In genomic region chr7:100181176-100181575, GRCm38 (mm10) we compare ENCODE assay signal across 28 mouse cellular contexts. TPM values are rescaled to one million over a fixed set of nuclear protein-coding genes. Genes with fewer than 3 reads are reported as not detected.
A peak's percentile ranks its signal among the peaks of the same experiment; 100 is the strongest.
DNase-seq lines count a peak whose midpoint lies in the region; ATAC-seq and TF ChIP-seq lines count a peak whose summit lies in the region.
"Had no signal": no experiment of that assay in that cellular context is flagged by ENCODE, and none has a peak within 500 bp of the region (broad histone marks: within the 10 kb centered on the region; RNA-seq: fewer than 3 reads in every experiment).

No protein-coding gene starts in this region.

- DNase-seq in heart, adult 11 months = peak; percentile 86
- DNase-seq in heart, adult 8-10 months (ENCODE audit: low spot score) = no peak
- no peak for DNase-seq in MEL (ENCODE audit: low read depth, low spot score)
- no peak for DNase-seq in gastrocnemius, adult 8-10 months (ENCODE audit: low spot score in 2 of 2)
- DNase-seq in adrenal gland, postnatal 36 days = no peak
- DNase-seq: adrenal gland, postnatal 10 days; cerebellum, adult 11 months; cerebellum, adult 2 months; cerebellum, postnatal 10 days; cerebellum, postnatal 36 days; embryo, embryonic 11 days; gastrocnemius, postnatal 14 days; heart, adult 18-20 months; heart, postnatal 14 days; heart, postnatal 4 days had no signal

- TF ChIP-seq CTCF in MEL (IDR thresholded peaks at IDR 0.05 in 2 of 3, conservative IDR thresholded peaks at IDR 0.05 in 1 of 3; ENCODE audit: control insufficient read depth in 1 of 3, insufficient read depth in 1 of 3, low read depth in 2 of 3, low read length in 3 of 3, poor library complexity in 1 of 3, severe bottlenecking in 1 of 3) = no peak

- no peak for TF ChIP-seq RAD21 in MEL (IDR thresholded peaks at IDR 0.05; ENCODE audit: low read depth, low read length)

- no peaks in the 10 kb centered on the region for H3K27me3 ChIP-seq in MEL (ENCODE audit: control insufficient read depth in 1 of 2, insufficient read depth in 2 of 2, low read length in 2 of 2)
- no peaks in the 10 kb centered on the region; the same call in 1 of the 2 replicates for H3K27me3 ChIP-seq in intestine, embryonic 16.5 days (replicated peaks; ENCODE audit: control insufficient read depth, insufficient read depth, low read length)

- no peak for TF ChIP-seq EP300 in MEL (IDR thresholded peaks at IDR 0.05; ENCODE audit: low read depth in 1 of 2, low read length in 2 of 2)

- H3K9me3 ChIP-seq in MEL (replicated peaks; ENCODE audit: insufficient read depth, low read length) = no peaks in the 10 kb centered on the region
- H3K9me3 ChIP-seq in intestine, embryonic 16.5 days (ENCODE audit: control insufficient read depth, low read length) = no peaks in the 10 kb centered on the region
- H3K9me3 ChIP-seq: embryonic facial prominence, embryonic 10.5 days; embryonic facial prominence, embryonic 13.5 days; forebrain, embryonic 10.5 days; forebrain, embryonic 13.5 days; heart, embryonic 10.5 days; heart, embryonic 13.5 days had no signal

- H3K9ac ChIP-seq in MEL (ENCODE audit: control insufficient read depth, low read depth, low read length, poor library complexity, severe bottlenecking) = no peak overlapping the region
- no peak overlapping the region for H3K9ac ChIP-seq in intestine, embryonic 16.5 days (ENCODE audit: low read depth, low read length)
- H3K9ac ChIP-seq: embryonic facial prominence, embryonic 13.5 days; forebrain, embryonic 13.5 days; heart, embryonic 13.5 days; hindbrain, embryonic 14.5 days had no signal

- peaks cover 0 to 49% of the 10 kb centered on the region in 2 experiments; a peak in 2 of 4 replicates for H3K36me3 ChIP-seq in MEL (ENCODE audit: control insufficient read depth in 1 of 2, insufficient read depth in 2 of 2, low read length in 2 of 2)
- no peaks in the 10 kb centered on the region for H3K36me3 ChIP-seq in intestine, embryonic 16.5 days (ENCODE audit: control insufficient read depth, insufficient read depth, low read length)
- H3K36me3 ChIP-seq: embryonic facial prominence, embryonic 10.5 days; embryonic facial prominence, embryonic 13.5 days; forebrain, embryonic 10.5 days; heart, embryonic 10.5 days; heart, embryonic 13.5 days had no signal

- H3K27ac ChIP-seq in MEL (ENCODE audit: control insufficient read depth, low read depth, low read length) = no peak overlapping the region
- H3K27ac ChIP-seq in intestine, embryonic 16.5 days (ENCODE audit: low read length) = peak overlapping the region; percentile 60; the same call in 1 of the 2 replicates
- H3K27ac ChIP-seq: embryonic facial prominence, embryonic 10.5 days; embryonic facial prominence, embryonic 13.5 days; forebrain, embryonic 10.5 days; forebrain, embryonic 13.5 days; heart, embryonic 10.5 days; heart, embryonic 13.5 days; hindbrain, embryonic 14.5 days; hindbrain, postnatal 0 days had no signal

- no peaks in the 10 kb centered on the region for H3K79me2 ChIP-seq in MEL (ENCODE audit: control insufficient read depth, insufficient read depth, low read length, poor library complexity)

- 82% methylated on average over 2 of the region's 2 CpGs for WGBS in intestine, embryonic 16.5 days

- H3K4me3 ChIP-seq in MEL (ENCODE audit: control insufficient read depth in 1 of 2, insufficient read depth in 1 of 2, low read depth in 2 of 2, low read length in 2 of 2) = no peak overlapping the region
- H3K4me3 ChIP-seq in intestine, embryonic 16.5 days (ENCODE audit: low read length) = no peak overlapping the region
- H3K4me3 ChIP-seq: embryonic facial prominence, embryonic 13.5 days; forebrain, embryonic 10.5 days; forebrain, embryonic 13.5 days; heart, embryonic 10.5 days; heart, embryonic 13.5 days had no signal

- TF ChIP-seq POLR2A in MEL (IDR thresholded peaks at IDR 0.05; ENCODE audit: control insufficient read depth in 1 of 2, insufficient read depth in 1 of 2, low read depth in 1 of 2, low read length in 2 of 2, poor library complexity in 1 of 2) = no peak

- no peak for ATAC-seq in intestine, embryonic 16.5 days
- ATAC-seq: forebrain, embryonic 13.5 days; forebrain, embryonic 16.5 days; hindbrain, postnatal 0 days; inflammation-experienced regulatory T-cells, adult 6 months; Patski had no signal

- peaks cover 24 to 59% of the 10 kb centered on the region in 2 experiments for H3K4me1 ChIP-seq in MEL (ENCODE audit: control insufficient read depth in 1 of 2, insufficient read depth in 2 of 2, low read length in 2 of 2)
- H3K4me1 ChIP-seq in intestine, embryonic 16.5 days (ENCODE audit: control insufficient read depth, insufficient read depth, low read length) = peaks cover 13% of the 10 kb centered on the region

- H3K4me2 ChIP-seq in intestine, embryonic 16.5 days (ENCODE audit: low read depth, low read length) = peak overlapping the region; percentile 65
- H3K4me2 ChIP-seq: embryonic facial prominence, embryonic 13.5 days; forebrain, embryonic 13.5 days; heart, embryonic 13.5 days; hindbrain, embryonic 14.5 days had no signal

TF ChIP-seq in MEL, 35 proteins besides CTCF, POLR2A, EP300 and RAD21:
- TF ChIP-seq MEF2A (IDR thresholded peaks at IDR 0.05; ENCODE audit: extremely low read depth, insufficient replicate concordance, low read depth, low read length, poor library complexity, severe bottlenecking) (no peak), GATA1 (IDR thresholded peaks at IDR 0.05; ENCODE audit: low read depth, low read length) (peak; percentile 38; the same call in 1 of the 2 replicates)

RNA-seq across cellular contexts. Expression of gene Kcne3, which starts 4.9 kb away (rescaled TPM):
- total RNA-seq in heart, adult 8-10 months (2022) = 1 to 10 TPM in 1 of 4 experiments, under 1 TPM in 3; 0.28 to 1.5 (median 0.66) TPM
- total RNA-seq in MEL (2012; rRNA removed) = 3.8 and 6.7 TPM in 2 replicates
- polyA plus RNA-seq in MEL (2012; ENCODE audit: insufficient read depth in 1 of 2, insufficient read length in 2 of 2, low read depth in 1 of 2, low replicate concordance in 2 of 2, missing spikeins in 1 of 2) = 1 to 10 TPM in 1 of 2 experiments, not detected in 1; 4.9 TPM
- polyA plus RNA-seq in intestine, embryonic 16.5 days (2015; fragmentation: Nextera tagmentation; extraction: Ambion mirVana) = 57.7 and 66.6 TPM in 2 replicates
- total RNA-seq in gastrocnemius, adult 8-10 months (2022) = 1 to 10 TPM in 1 of 4 experiments, under 1 TPM in 2, not detected in 1; 0.29 to 1.0 (median 0.89) TPM
- 1 to 10 TPM in 1 of 2 experiments, under 1 TPM in 1; 0.99 to 1.5 TPM for total RNA-seq in adrenal gland, postnatal 36 days (2021)
- total RNA-seq: ES-E14; hindbrain, postnatal 0 days had no signal
- polyA plus RNA-seq: cerebellum, adult 2 months; inflammation-experienced regulatory T-cells, adult 6 months; Patski had no signal

RNA-seq across cellular contexts. Expression of gene Lipt2, which starts 22.1 kb away (rescaled TPM):
- 1 to 10 TPM; 4.4 to 6.3 (median 5.4) TPM for total RNA-seq in heart, adult 8-10 months (2022)
- total RNA-seq in MEL (2012; rRNA removed) = 6.3 and 8.1 TPM in 2 replicates
- polyA plus RNA-seq in MEL (2012; ENCODE audit: insufficient read depth in 1 of 2, insufficient read length in 2 of 2, low read depth in 1 of 2, low replicate concordance in 2 of 2, missing spikeins in 1 of 2) = 10 to 100 TPM in 1 of 2 experiments, not detected in 1; 10.3 TPM
- polyA plus RNA-seq in intestine, embryonic 16.5 days (2015; fragmentation: Nextera tagmentation; extraction: Ambion mirVana) = 15.6 and 16.4 TPM in 2 replicates
- 1 to 10 TPM; 4.1 to 5.6 (median 4.5) TPM for total RNA-seq in gastrocnemius, adult 8-10 months (2022)
- total RNA-seq in adrenal gland, postnatal 36 days (2021) = 1 to 10 TPM; 3.8 to 5.3 TPM

RNA-seq across cellular contexts. Expression of gene Pgm2l1, which starts 46.0 kb away (rescaled TPM):
- total RNA-seq in heart, adult 8-10 months (2022) = 1 to 10 TPM; 5.5 to 7.9 (median 7.2) TPM
- total RNA-seq in MEL (2012; rRNA removed) = 4.4 and 5.7 TPM in 2 replicates
- 10 to 100 TPM in 1 of 2 experiments, not detected in 1; 10.5 TPM for polyA plus RNA-seq in MEL (2012; ENCODE audit: insufficient read depth in 1 of 2, insufficient read length in 2 of 2, low read depth in 1 of 2, low replicate concordance in 2 of 2, missing spikeins in 1 of 2)
- polyA plus RNA-seq in intestine, embryonic 16.5 days (2015; fragmentation: Nextera tagmentation; extraction: Ambion mirVana) = 1.7 and 2.0 TPM in 2 replicates
- total RNA-seq in gastrocnemius, adult 8-10 months (2022) = 10 to 100 TPM; 22.7 to 24.6 (median 24.0) TPM
- 1 to 10 TPM; 5.7 to 8.9 TPM for total RNA-seq in adrenal gland, postnatal 36 days (2021)

RNA-seq across cellular contexts. Expression of gene Pold3, which starts 59.8 kb away (rescaled TPM):
- total RNA-seq in heart, adult 8-10 months (2022) = 1 to 10 TPM; 7.5 to 9.4 (median 8.9) TPM
- 57.1 and 67.6 TPM in 2 replicates for total RNA-seq in MEL (2012; rRNA removed)
- polyA plus RNA-seq in MEL (2012; ENCODE audit: insufficient read depth in 1 of 2, insufficient read length in 2 of 2, low read depth in 1 of 2, low replicate concordance in 2 of 2, missing spikeins in 1 of 2) = 10 to 100 TPM in 1 of 2 experiments, not detected in 1; 98.1 TPM
- 41.0 and 45.7 TPM in 2 replicates for polyA plus RNA-seq in intestine, embryonic 16.5 days (2015; fragmentation: Nextera tagmentation; extraction: Ambion mirVana)
- total RNA-seq in gastrocnemius, adult 8-10 months (2022) = 1 to 10 TPM; 4.2 to 6.6 (median 5.0) TPM
- 10 to 100 TPM; 21.5 to 22.3 TPM for total RNA-seq in adrenal gland, postnatal 36 days (2021)
